Mouse (Mus musculus) urinary bladder, postnatal 4 days (tissue): ENCODE data around the gene Ttc23.

ENCODE experiments used
- DNase-seq, 2 experiments: peaks; one replicate each; pipeline ENCODE4 v3.0.0; 2021 to 2022; ENCODE audit warnings: low spot score in 2 of 2

The Ttc23 gene

DNA sequence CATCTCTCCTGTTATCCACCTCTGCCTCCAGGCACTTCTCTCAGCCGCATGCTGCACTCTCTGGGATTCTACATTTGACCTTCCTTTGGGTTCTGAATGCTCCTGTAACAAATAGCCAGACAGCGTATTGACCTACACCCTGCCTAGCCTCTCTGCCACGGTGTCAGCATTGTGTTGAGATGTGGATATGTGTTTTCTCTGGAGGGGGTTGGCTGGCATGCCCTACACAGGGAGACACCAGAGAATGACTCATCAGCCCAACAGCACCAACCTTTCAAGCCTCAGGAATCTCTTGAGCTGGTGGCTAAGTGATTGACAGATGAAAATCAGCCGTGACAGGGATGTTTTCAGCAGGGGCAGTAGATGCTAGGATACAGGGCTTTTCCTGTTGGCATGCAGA lies 153.8 kb downstream of the Ttc23 start:
- peak in 1 of 2 experiments; percentile 33 for DNase-seq

GRCm38 (mm10) chr7:67803015-67803856 lies 156.0 kb downstream of the Ttc23 start:
- peak; percentile 90 to 95 for DNase-seq

- no peak for DNase-seq
Measured at GRCm38 (mm10) chr7:67803857-67804215, 156.6 kb downstream of the Ttc23 start.
